Mouse (Mus musculus): Measurements from ENCODE around the gene Gm27021. TPM values are rescaled to one million over a fixed set of nuclear protein-coding genes. Genes with fewer than 3 reads are reported as not detected.

Gene Gm27021
- polyA plus RNA-seq, 1 experiment, result 0.57 TPM

DNA sequence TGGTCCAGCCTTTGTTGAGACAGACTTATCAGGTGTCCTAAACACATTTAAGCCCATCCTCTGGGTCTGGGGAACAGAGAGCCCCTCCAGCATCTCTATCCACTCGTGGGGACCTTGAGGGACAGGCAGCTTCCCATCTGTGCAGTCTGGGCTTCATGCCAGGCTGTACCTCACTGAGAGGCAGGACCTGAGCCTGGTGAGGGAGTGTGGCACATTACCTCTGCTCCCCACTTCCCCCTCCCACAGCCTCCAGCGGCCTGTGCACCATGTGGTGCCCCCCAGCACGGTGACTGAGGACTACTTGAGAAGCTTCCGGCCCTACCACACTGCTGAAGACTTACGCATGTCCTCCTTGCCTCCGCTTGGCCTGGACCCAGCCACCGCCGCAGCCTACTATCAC, 101.2 kb downstream of the Gm27021 start:
- no peak overlapping the region for H3K27ac ChIP-seq (ENCODE audit: control insufficient read depth, insufficient read depth, low read depth, low read length)
- H3K4me3 ChIP-seq (ENCODE audit: control insufficient read depth, low read depth, low read length), result no peak overlapping the region
- TF ChIP-seq POLR2A (IDR thresholded peaks at IDR 0.05; ENCODE audit: control insufficient read depth, low read depth, low read length), result no peak
- no peak for TF ChIP-seq CTCF (IDR thresholded peaks at IDR 0.05; ENCODE audit: control insufficient read depth, insufficient read depth, insufficient replicate concordance, low read depth, low read length)
- no peaks in the 10 kb centered on the region for H3K27me3 ChIP-seq (ENCODE audit: control insufficient read depth, insufficient read depth, low read length)
- H3K36me3 ChIP-seq (ENCODE audit: control insufficient read depth, insufficient read depth, low read length), result peaks cover 1% of the 10 kb centered on the region; the same call in 1 of the 2 replicates
- H3K4me1 ChIP-seq (ENCODE audit: control insufficient read depth, insufficient read depth, low read length), result peaks cover 3% of the 10 kb centered on the region; the same call in 1 of the 2 replicates

- no peak for TF ChIP-seq POLR2A (IDR thresholded peaks at IDR 0.05; ENCODE audit: control insufficient read depth, low read depth, low read length)
- TF ChIP-seq CTCF (IDR thresholded peaks at IDR 0.05; ENCODE audit: control insufficient read depth, insufficient read depth, insufficient replicate concordance, low read depth, low read length), result no peak
- Histone ChIP-seq H3K4me3 (ENCODE audit: control insufficient read depth, low read depth, low read length) (no peak overlapping the region), H3K4me1 (ENCODE audit: control insufficient read depth, insufficient read depth, low read length) (peaks cover 3% of the 10 kb centered on the region; the same call in 1 of the 2 replicates), H3K27ac (ENCODE audit: control insufficient read depth, insufficient read depth, low read depth, low read length) (no peak overlapping the region), H3K27me3 (ENCODE audit: control insufficient read depth, insufficient read depth, low read length) (no peaks in the 10 kb centered on the region), H3K36me3 (ENCODE audit: control insufficient read depth, insufficient read depth, low read length) (peaks cover 1% of the 10 kb centered on the region; the same call in 1 of the 2 replicates)
Measured at GRCm38 (mm10) chr8:120565151-120565711, 102.6 kb downstream of the Gm27021 start.

- peaks cover 1% of the 10 kb centered on the region; the same call in 1 of the 2 replicates for H3K36me3 ChIP-seq (ENCODE audit: control insufficient read depth, insufficient read depth, low read length)
- peaks cover 3% of the 10 kb centered on the region; the same call in 1 of the 2 replicates for H3K4me1 ChIP-seq (ENCODE audit: control insufficient read depth, insufficient read depth, low read length)
- no peaks in the 10 kb centered on the region for H3K27me3 ChIP-seq (ENCODE audit: control insufficient read depth, insufficient read depth, low read length)
- H3K4me3 ChIP-seq (ENCODE audit: control insufficient read depth, low read depth, low read length), result no peak overlapping the region
- TF ChIP-seq CTCF (IDR thresholded peaks at IDR 0.05; ENCODE audit: control insufficient read depth, insufficient read depth, insufficient replicate concordance, low read depth, low read length) (no peak), POLR2A (IDR thresholded peaks at IDR 0.05; ENCODE audit: control insufficient read depth, low read depth, low read length) (no peak)
- H3K27ac ChIP-seq (ENCODE audit: control insufficient read depth, insufficient read depth, low read depth, low read length), result no peak overlapping the region
Measured at GRCm38 (mm10) chr8:120563851-120564837, 103.7 kb downstream of the Gm27021 start.

GRCm38 (mm10) chr8:120563348-120563724, 104.5 kb downstream of the Gm27021 start:
- TF ChIP-seq CTCF (IDR thresholded peaks at IDR 0.05; ENCODE audit: control insufficient read depth, insufficient read depth, insufficient replicate concordance, low read depth, low read length), result no peak
- no peak for TF ChIP-seq POLR2A (IDR thresholded peaks at IDR 0.05; ENCODE audit: control insufficient read depth, low read depth, low read length)

GRCm38 (mm10) chr8:120562680-120563347, 105.1 kb downstream of the Gm27021 start:
- H3K36me3 ChIP-seq (ENCODE audit: control insufficient read depth, insufficient read depth, low read length), result no peaks in the 10 kb centered on the region
- no peaks in the 10 kb centered on the region for H3K27me3 ChIP-seq (ENCODE audit: control insufficient read depth, insufficient read depth, low read length)
- H3K27ac ChIP-seq (ENCODE audit: control insufficient read depth, insufficient read depth, low read depth, low read length), result no peak overlapping the region
- TF ChIP-seq CTCF (IDR thresholded peaks at IDR 0.05; ENCODE audit: control insufficient read depth, insufficient read depth, insufficient replicate concordance, low read depth, low read length) (no peak), POLR2A (IDR thresholded peaks at IDR 0.05; ENCODE audit: control insufficient read depth, low read depth, low read length) (no peak)
- H3K4me1 ChIP-seq (ENCODE audit: control insufficient read depth, insufficient read depth, low read length), result peaks cover 5% of the 10 kb centered on the region
- no peak overlapping the region for H3K4me3 ChIP-seq (ENCODE audit: control insufficient read depth, low read depth, low read length)

More at GRCm38 (mm10) chr8:120563348-120563724, 104.5 kb downstream of the Gm27021 start:
- Histone ChIP-seq H3K4me1 (ENCODE audit: control insufficient read depth, insufficient read depth, low read length) (peaks cover 3% of the 10 kb centered on the region; the same call in 1 of the 2 replicates), H3K27me3 (ENCODE audit: control insufficient read depth, insufficient read depth, low read length) (no peaks in the 10 kb centered on the region), H3K27ac (ENCODE audit: control insufficient read depth, insufficient read depth, low read depth, low read length) (no peak overlapping the region), H3K36me3 (ENCODE audit: control insufficient read depth, insufficient read depth, low read length) (peaks cover 1% of the 10 kb centered on the region; the same call in 1 of the 2 replicates), H3K4me3 (ENCODE audit: control insufficient read depth, low read depth, low read length) (no peak overlapping the region)

GRCm38 (mm10) chr8:120561539-120562435, 106.1 kb downstream of the Gm27021 start:
- Histone ChIP-seq H3K36me3 (ENCODE audit: control insufficient read depth, insufficient read depth, low read length) (no peaks in the 10 kb centered on the region), H3K27me3 (ENCODE audit: control insufficient read depth, insufficient read depth, low read length) (no peaks in the 10 kb centered on the region), H3K4me3 (ENCODE audit: control insufficient read depth, low read depth, low read length) (no peak overlapping the region), H3K4me1 (ENCODE audit: control insufficient read depth, insufficient read depth, low read length) (peaks cover 14% of the 10 kb centered on the region), H3K27ac (ENCODE audit: control insufficient read depth, insufficient read depth, low read depth, low read length) (no peak overlapping the region)
- TF ChIP-seq CTCF (IDR thresholded peaks at IDR 0.05; ENCODE audit: control insufficient read depth, insufficient read depth, insufficient replicate concordance, low read depth, low read length), result peak; percentile 11; the same call in 1 of the 2 replicates
- TF ChIP-seq POLR2A (IDR thresholded peaks at IDR 0.05; ENCODE audit: control insufficient read depth, low read depth, low read length), result no peak
